Mouse (Mus musculus): Measurements from ENCODE around the gene Bcl9. TPM values are rescaled to one million over a fixed set of nuclear protein-coding genes. Genes with fewer than 3 reads are reported as not detected.

Gene Bcl9
- 7.9 and 9.3 TPM in 2 replicates for polyA plus RNA-seq (2016; fragmentation: Nextera tagmentation; extraction: Ambion mirVana)

GRCm38 (mm10) chr3:97297553-97298432 lies at the start of gene Bcl9:
Gene Bcl9 (minus strand): TSS chr3:97297917.
- H3K9ac ChIP-seq: peak within 1 kb of the TSS; percentile 60
- H3K27me3 ChIP-seq (replicated peaks): 0 out of 2 replicates have a peak, but pooled peaks cover 7% of the 10 kb centered on the region
- WGBS (ENCODE audit: insufficient replicate concordance): 3% methylated on average over 21 of the region's 21 CpGs
- peaks cover 4% of the 10 kb centered on the region; the same call in 1 of the 2 replicates for H3K4me1 ChIP-seq
- no peaks in the 10 kb centered on the region for H3K36me3 ChIP-seq
- H3K4me2 ChIP-seq: peak within 1 kb of the TSS; percentile 63
- no peaks in the 10 kb centered on the region for H3K9me3 ChIP-seq (replicated peaks)
- peak within 1 kb of the TSS; percentile 73 for H3K27ac ChIP-seq
- peak within 1 kb of the TSS; percentile 52 for H3K4me3 ChIP-seq
- ATAC-seq: peak; percentile 57

DNA sequence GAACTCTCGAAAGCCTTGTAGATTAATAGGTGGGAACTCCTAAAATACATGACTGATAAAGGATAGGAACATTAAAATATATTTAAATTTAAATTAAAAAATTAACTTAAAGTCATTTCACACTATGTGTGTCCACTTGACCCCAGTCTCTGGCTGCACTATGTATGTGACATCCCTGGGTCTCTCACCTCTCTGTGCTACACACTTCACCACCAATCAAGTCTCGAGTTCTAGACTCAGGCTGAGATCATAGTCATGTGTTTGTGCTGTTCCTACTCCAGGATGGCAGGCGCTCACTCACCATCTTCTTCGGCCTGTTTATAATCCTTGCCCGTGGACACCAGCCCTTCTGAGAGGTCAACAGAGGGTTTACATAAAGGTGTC lies 41.5 kb upstream of the Bcl9 start:
- Histone ChIP-seq H3K9me3 (replicated peaks) (no peaks in the 10 kb centered on the region), H3K4me2 (no peak overlapping the region), H3K4me1 (no peaks in the 10 kb centered on the region), H3K9ac (no peak overlapping the region), H3K27me3 (replicated peaks) (0 out of 2 replicates have a peak, but pooled peaks cover 4% of the 10 kb centered on the region), H3K4me3 (no peak overlapping the region), H3K27ac (no peak overlapping the region), H3K36me3 (no peaks in the 10 kb centered on the region)
- 59% methylated on average over 5 of the region's 5 CpGs for WGBS (ENCODE audit: insufficient replicate concordance)
- no peak for ATAC-seq

DNA sequence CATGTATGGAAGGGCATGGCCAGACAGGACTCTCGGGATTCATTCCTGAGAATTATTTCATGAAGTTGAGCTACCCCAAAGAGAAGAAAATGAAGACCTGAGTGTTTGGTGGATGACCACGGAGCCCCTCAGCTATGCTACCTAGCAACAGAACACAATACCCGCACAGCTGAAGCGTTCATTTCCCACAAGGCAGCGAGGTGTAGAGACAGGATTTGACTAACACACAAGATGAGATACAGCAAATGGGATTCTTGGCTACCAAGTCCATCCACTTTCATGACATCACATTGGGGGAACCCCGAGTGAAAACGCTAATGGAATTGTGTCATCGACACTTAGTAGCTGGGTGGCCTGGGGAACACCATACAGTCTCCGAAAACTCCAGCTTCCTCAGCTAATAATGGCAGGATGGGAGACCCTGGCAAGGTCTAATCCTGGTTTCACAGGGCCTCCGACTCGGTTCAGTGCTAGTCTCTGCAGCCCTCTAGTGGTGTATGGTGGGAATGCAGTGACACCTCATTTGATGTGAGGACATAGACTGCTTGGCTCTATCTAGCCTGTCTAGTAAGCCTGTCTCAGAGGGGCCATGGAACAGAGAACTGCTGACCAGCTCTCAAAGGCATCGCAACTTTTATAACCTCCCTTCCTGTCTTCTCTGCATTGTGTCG lies 40.9 kb upstream of the Bcl9 start:
- no peak overlapping the region for H3K4me2 ChIP-seq

DNA sequence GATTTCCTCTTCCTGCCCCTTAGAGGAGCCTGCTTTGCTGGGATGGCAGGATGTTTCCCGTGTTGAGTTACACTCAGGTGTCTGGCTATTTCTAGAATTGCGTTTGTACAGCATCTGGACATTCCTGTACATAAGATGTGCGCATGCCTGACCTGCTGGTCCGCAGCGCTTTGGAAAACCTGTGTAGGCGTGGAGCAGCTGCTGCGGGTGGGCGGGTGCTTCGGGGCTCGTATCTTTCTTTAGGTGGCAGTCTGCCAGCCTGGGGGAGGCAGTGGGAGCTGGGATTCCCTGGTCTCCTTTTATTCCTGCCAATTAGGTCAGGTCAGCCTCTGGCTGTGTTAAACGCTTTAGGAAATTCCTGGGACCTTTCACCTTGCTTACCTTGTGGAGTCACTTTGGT lies 39.6 kb upstream of the Bcl9 start:
- no peak for ATAC-seq
- WGBS (ENCODE audit: insufficient replicate concordance): 45% methylated on average over 11 of the region's 11 CpGs
- no peak overlapping the region for H3K4me2 ChIP-seq
- H3K4me3 ChIP-seq: no peak overlapping the region
- no peak overlapping the region for H3K27ac ChIP-seq
- no peaks in the 10 kb centered on the region for H3K36me3 ChIP-seq
- H3K9me3 ChIP-seq (replicated peaks): no peaks in the 10 kb centered on the region
- no peak overlapping the region for H3K9ac ChIP-seq
- no peaks in the 10 kb centered on the region for H3K4me1 ChIP-seq
- H3K27me3 ChIP-seq (replicated peaks): 0 out of 2 replicates have a peak, but pooled peaks cover 4% of the 10 kb centered on the region

More for the DNA sequence above, 40.9 kb upstream of the Bcl9 start:
- WGBS (ENCODE audit: insufficient replicate concordance): 33% methylated on average over 13 of the region's 13 CpGs
- ATAC-seq: peak; percentile 49; the same call in 1 of the 2 replicates
- H3K27me3 ChIP-seq (replicated peaks): 0 out of 2 replicates have a peak, but pooled peaks cover 4% of the 10 kb centered on the region
- H3K9me3 ChIP-seq (replicated peaks): no peaks in the 10 kb centered on the region
- H3K36me3 ChIP-seq: no peaks in the 10 kb centered on the region
- no peak overlapping the region for H3K27ac ChIP-seq
- H3K9ac ChIP-seq: no peak overlapping the region
- no peaks in the 10 kb centered on the region for H3K4me1 ChIP-seq
- no peak overlapping the region for H3K4me3 ChIP-seq

GRCm38 (mm10) chr3:97336331-97336730 lies 38.6 kb upstream of the Bcl9 start:
- whole genome bisulfite sequencing (ENCODE audit: insufficient replicate concordance): 63% methylated on average over 4 of the region's 4 CpGs
- no peak overlapping the region for H3K4me2 ChIP-seq
- no peaks in the 10 kb centered on the region for H3K9me3 ChIP-seq (replicated peaks)
- no peak for ATAC-seq
- H3K27ac ChIP-seq: no peak overlapping the region
- 0 out of 2 replicates have a peak, but pooled peaks cover 4% of the 10 kb centered on the region for H3K27me3 ChIP-seq (replicated peaks)
- no peak overlapping the region for H3K4me3 ChIP-seq
- no peaks in the 10 kb centered on the region for H3K36me3 ChIP-seq
- H3K4me1 ChIP-seq: no peaks in the 10 kb centered on the region
- no peak overlapping the region for H3K9ac ChIP-seq

- Histone ChIP-seq H3K36me3 (no peaks in the 10 kb centered on the region), H3K9me3 (replicated peaks) (no peaks in the 10 kb centered on the region), H3K4me1 (no peaks in the 10 kb centered on the region), H3K4me3 (no peak overlapping the region), H3K27ac (no peak overlapping the region), H3K27me3 (replicated peaks) (0 out of 2 replicates have a peak, but pooled peaks cover 4% of the 10 kb centered on the region), H3K9ac (no peak overlapping the region), H3K4me2 (no peak overlapping the region)
- ATAC-seq: no peak
- WGBS (ENCODE audit: insufficient replicate concordance): 57% methylated on average over 9 of the region's 9 CpGs
Measured at GRCm38 (mm10) chr3:97334618-97335017, 36.9 kb upstream of the Bcl9 start.

GRCm38 (mm10) chr3:97332172-97332571 lies 34.5 kb upstream of the Bcl9 start:
- Histone ChIP-seq H3K9me3 (replicated peaks) (no peaks in the 10 kb centered on the region), H3K4me3 (no peak overlapping the region), H3K27me3 (replicated peaks) (no peaks in the 10 kb centered on the region), H3K9ac (no peak overlapping the region), H3K4me1 (no peaks in the 10 kb centered on the region), H3K27ac (no peak overlapping the region), H3K36me3 (no peaks in the 10 kb centered on the region), H3K4me2 (no peak overlapping the region)
- ATAC-seq: no peak
- 67% methylated on average over 12 of the region's 12 CpGs for WGBS (ENCODE audit: insufficient replicate concordance)

DNA sequence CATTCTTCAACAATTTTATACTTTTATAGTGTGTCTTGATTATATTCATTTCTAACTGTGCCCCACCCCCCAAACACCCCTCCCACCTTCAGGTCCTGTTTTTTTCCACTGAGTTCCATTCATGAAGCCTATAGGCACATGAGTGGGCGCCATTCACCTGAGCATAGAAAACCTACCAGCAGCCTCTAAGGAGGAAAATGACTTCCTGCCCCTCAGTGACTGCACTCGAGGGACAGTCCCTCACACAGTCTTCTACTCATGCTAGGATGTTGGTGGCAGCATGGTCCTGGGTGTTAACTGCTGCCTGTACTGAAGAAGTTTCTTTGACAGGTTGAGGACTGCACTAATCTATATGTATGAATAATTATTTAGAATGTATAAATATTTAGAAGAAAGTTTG lies 30.1 kb upstream of the Bcl9 start:
- Histone ChIP-seq H3K9ac (no peak overlapping the region), H3K27ac (no peak overlapping the region), H3K36me3 (no peaks in the 10 kb centered on the region), H3K4me2 (no peak overlapping the region), H3K9me3 (replicated peaks) (no peaks in the 10 kb centered on the region), H3K27me3 (replicated peaks) (no peaks in the 10 kb centered on the region), H3K4me1 (no peaks in the 10 kb centered on the region), H3K4me3 (no peak overlapping the region)
- WGBS (ENCODE audit: insufficient replicate concordance): 64% methylated on average over 2 of the region's 2 CpGs
- no peak for ATAC-seq

GRCm38 (mm10) chr3:97327356-97327755 lies 29.6 kb upstream of the Bcl9 start:
- Histone ChIP-seq H3K27ac (no peak overlapping the region), H3K4me1 (no peaks in the 10 kb centered on the region), H3K4me3 (no peak overlapping the region), H3K4me2 (no peak overlapping the region), H3K27me3 (replicated peaks) (no peaks in the 10 kb centered on the region), H3K9me3 (replicated peaks) (no peaks in the 10 kb centered on the region), H3K9ac (no peak overlapping the region), H3K36me3 (no peaks in the 10 kb centered on the region)
- no peak for ATAC-seq
- 83% methylated on average over 1 of the region's 1 CpGs for WGBS (ENCODE audit: insufficient replicate concordance)

- no peaks in the 10 kb centered on the region for H3K36me3 ChIP-seq
- H3K27ac ChIP-seq: no peak overlapping the region
- no peak overlapping the region for H3K9ac ChIP-seq
- no peaks in the 10 kb centered on the region for H3K4me1 ChIP-seq
- no peaks in the 10 kb centered on the region for H3K27me3 ChIP-seq (replicated peaks)
- H3K4me2 ChIP-seq: no peak overlapping the region
- no peaks in the 10 kb centered on the region for H3K9me3 ChIP-seq (replicated peaks)
- H3K4me3 ChIP-seq: no peak overlapping the region
- WGBS (ENCODE audit: insufficient replicate concordance): 78% methylated on average over 15 of the region's 15 CpGs
- ATAC-seq: no peak
Measured at GRCm38 (mm10) chr3:97325621-97326345, 28.1 kb upstream of the Bcl9 start.

- no peak overlapping the region for H3K9ac ChIP-seq
- 64% methylated on average over 17 of the region's 17 CpGs for WGBS (ENCODE audit: insufficient replicate concordance)
- no peaks in the 10 kb centered on the region for H3K36me3 ChIP-seq
- no peak for ATAC-seq
- H3K4me3 ChIP-seq: no peak overlapping the region
- H3K27me3 ChIP-seq (replicated peaks): no peaks in the 10 kb centered on the region
- H3K9me3 ChIP-seq (replicated peaks): no peaks in the 10 kb centered on the region
- H3K4me2 ChIP-seq: no peak overlapping the region
- no peaks in the 10 kb centered on the region for H3K4me1 ChIP-seq
- no peak overlapping the region for H3K27ac ChIP-seq
Measured at GRCm38 (mm10) chr3:97324046-97324445, 26.3 kb upstream of the Bcl9 start.

Measured in liver, embryonic 12.5 days (tissue).